Comparison of ENCODE assay signal across 13 mouse cellular contexts in genomic region chr15:85609266-85610004, GRCm38 (mm10). TPM values are rescaled to one million over a fixed set of nuclear protein-coding genes. Genes with fewer than 3 reads are reported as not detected.
DNase-seq lines count a peak whose midpoint lies in the region; ATAC-seq and TF ChIP-seq lines count a peak whose summit lies in the region.
"Had no signal": no experiment of that assay in that cellular context is flagged by ENCODE, and none has a peak within 500 bp of the region (broad histone marks: within the 10 kb centered on the region; RNA-seq: fewer than 3 reads in every experiment).

No protein-coding gene starts in this region.

- no peak for DNase-seq in hindbrain, postnatal 0 days (ENCODE audit: low spot score)
- no peak for DNase-seq in lung, postnatal 0 days (ENCODE audit: low spot score)
- no peak for DNase-seq in lung, adult 2 months
- peak; percentile 42 for DNase-seq in MN1 (ENCODE audit: low spot score)
- peak; percentile 37 for DNase-seq in splenic B cell, adult 2 months (ENCODE audit: low read depth, low spot score)
- no peak for DNase-seq in right cerebral cortex, postnatal 14 days
- DNase-seq: adrenal gland, adult 8-10 months; cerebellum, adult 18-20 months; gastrocnemius, postnatal 10 days had no signal

- TF ChIP-seq CTCF in hindbrain, postnatal 0 days (IDR thresholded peaks at IDR 0.05; ENCODE audit: low read depth), result peak; percentile 38
- TF ChIP-seq CTCF in lung, postnatal 0 days (IDR thresholded peaks at IDR 0.05), result peak; percentile 50
- TF ChIP-seq CTCF in lung, adult 2 months (IDR thresholded peaks at IDR 0.05; ENCODE audit: insufficient read depth, low read length), result no peak

- no peak for ATAC-seq in hindbrain, postnatal 0 days
- no peak for ATAC-seq in hindbrain, embryonic 16.5 days
- no peak for ATAC-seq in lung, postnatal 0 days

- H3K4me3 ChIP-seq in hindbrain, postnatal 0 days (ENCODE audit: low read length), result no peak overlapping the region
- no peak overlapping the region for H3K4me3 ChIP-seq in hindbrain, embryonic 16.5 days (ENCODE audit: low read length)
- no peak overlapping the region for H3K4me3 ChIP-seq in lung, postnatal 0 days (ENCODE audit: low read depth, low read length)
- no peak overlapping the region for H3K4me3 ChIP-seq in lung, adult 2 months (replicated peaks; ENCODE audit: extremely low read depth, low read depth, low read length)
- H3K4me3 ChIP-seq: forebrain, embryonic 10.5 days; heart, embryonic 15.5 days had no signal

- no peak overlapping the region for H3K9ac ChIP-seq in hindbrain, postnatal 0 days (replicated peaks; ENCODE audit: low read length)
- no peak overlapping the region for H3K9ac ChIP-seq in hindbrain, embryonic 16.5 days (ENCODE audit: low read depth, low read length)
- no peak overlapping the region for H3K9ac ChIP-seq in lung, postnatal 0 days (replicated peaks; ENCODE audit: low read depth)
- H3K9ac ChIP-seq: heart, embryonic 15.5 days had no signal

- no peaks in the 10 kb centered on the region for H3K9me3 ChIP-seq in hindbrain, postnatal 0 days (ENCODE audit: low read length)
- H3K9me3 ChIP-seq in hindbrain, embryonic 16.5 days (ENCODE audit: control insufficient read depth, low read length), result no peaks in the 10 kb centered on the region
- H3K9me3 ChIP-seq in lung, postnatal 0 days (ENCODE audit: low read length), result no peaks in the 10 kb centered on the region
- H3K9me3 ChIP-seq: heart, embryonic 15.5 days had no signal

- no peak for TF ChIP-seq EP300 in lung, postnatal 0 days (IDR thresholded peaks at IDR 0.05)

- no peaks in the 10 kb centered on the region for H3K36me3 ChIP-seq in hindbrain, postnatal 0 days (ENCODE audit: insufficient read depth, low read length)
- H3K36me3 ChIP-seq in hindbrain, embryonic 16.5 days (ENCODE audit: control insufficient read depth, insufficient read depth, low read length), result no peaks in the 10 kb centered on the region
- no peaks in the 10 kb centered on the region for H3K36me3 ChIP-seq in lung, postnatal 0 days (ENCODE audit: insufficient read depth, low read length)
- no peaks in the 10 kb centered on the region for H3K36me3 ChIP-seq in splenic B cell, adult 2 months (ENCODE audit: control insufficient read depth, insufficient read depth, low read length, poor library complexity, severe bottlenecking)
- H3K36me3 ChIP-seq: forebrain, embryonic 10.5 days; heart, embryonic 15.5 days had no signal

- H3K27ac ChIP-seq in hindbrain, postnatal 0 days, result no peak overlapping the region
- H3K27ac ChIP-seq in hindbrain, embryonic 16.5 days (ENCODE audit: low read depth, low read length), result no peak overlapping the region
- no peak overlapping the region for H3K27ac ChIP-seq in lung, postnatal 0 days (ENCODE audit: low read length)
- H3K27ac ChIP-seq: forebrain, embryonic 10.5 days; heart, embryonic 15.5 days; macrophage had no signal

- H3K27me3 ChIP-seq in hindbrain, postnatal 0 days (ENCODE audit: insufficient read depth, low read length), result no peaks in the 10 kb centered on the region
- H3K27me3 ChIP-seq in hindbrain, embryonic 16.5 days (replicated peaks; ENCODE audit: control insufficient read depth, insufficient read depth, low read length), result no peaks in the 10 kb centered on the region
- no peaks in the 10 kb centered on the region for H3K27me3 ChIP-seq in lung, postnatal 0 days (replicated peaks; ENCODE audit: insufficient read depth, low read length)
- H3K27me3 ChIP-seq in splenic B cell, adult 2 months (ENCODE audit: control insufficient read depth, insufficient read depth, low read length, poor library complexity, severe bottlenecking), result no peaks in the 10 kb centered on the region; the same call in 1 of the 2 replicates

- no peak overlapping the region for H3K4me2 ChIP-seq in hindbrain, postnatal 0 days (ENCODE audit: low read depth, low read length)
- no peak overlapping the region for H3K4me2 ChIP-seq in hindbrain, embryonic 16.5 days (ENCODE audit: low read length)
- H3K4me2 ChIP-seq in lung, postnatal 0 days (replicated peaks; ENCODE audit: low read depth, low read length), result no peak overlapping the region
- H3K4me2 ChIP-seq: heart, embryonic 15.5 days had no signal

- WGBS in hindbrain, postnatal 0 days, result 83% methylated on average over 5 of the region's 5 CpGs
- WGBS in hindbrain, embryonic 16.5 days, result 76% methylated on average over 5 of the region's 5 CpGs
- WGBS in lung, postnatal 0 days, result 78% methylated on average over 5 of the region's 5 CpGs
- WGBS in lung, adult 2 months, result 89% methylated on average over 5 of the region's 5 CpGs

- peaks cover 23% of the 10 kb centered on the region for H3K4me1 ChIP-seq in hindbrain, postnatal 0 days (ENCODE audit: insufficient read depth, low read length)
- peaks cover 13% of the 10 kb centered on the region for H3K4me1 ChIP-seq in hindbrain, embryonic 16.5 days (ENCODE audit: control insufficient read depth, insufficient read depth, low read depth, low read length)
- peaks cover 35% of the 10 kb centered on the region for H3K4me1 ChIP-seq in lung, postnatal 0 days (ENCODE audit: insufficient read depth, low read depth, low read length)
- H3K4me1 ChIP-seq in lung, adult 2 months (ENCODE audit: control insufficient read depth, insufficient read depth, low read length), result peaks cover 36% of the 10 kb centered on the region

- no peak for TF ChIP-seq POLR2A in lung, adult 2 months (IDR thresholded peaks at IDR 0.05; ENCODE audit: borderline replicate concordance, extremely low read depth, low read depth, low read length)

RNA-seq across cellular contexts. Expression of gene Wnt7b, which starts 27.2 kb away (rescaled TPM):
- 56.6 and 63.1 TPM in 2 replicates for total RNA-seq in hindbrain, postnatal 0 days (2014; rRNA removed)
- 26.0 and 27.2 TPM in 2 replicates for polyA plus RNA-seq in hindbrain, postnatal 0 days (2015; fragmentation: Nextera tagmentation; extraction: Ambion mirVana)
- 26.4 and 35.4 TPM in 2 replicates for polyA plus RNA-seq in hindbrain, embryonic 16.5 days (2015; fragmentation: Nextera tagmentation; extraction: Ambion mirVana)
- polyA plus RNA-seq in lung, postnatal 0 days (2015; fragmentation: Nextera tagmentation; extraction: Ambion mirVana), result 11.3 and 14.9 TPM in 2 replicates
- 7.0 and 13.2 TPM in 2 replicates for polyA plus RNA-seq in lung, adult 2 months (2012; rRNA removed)
- polyA plus RNA-seq: macrophage had no signal

Comparison
In these comparisons a context has a peak if more than half of its experiments do, and no peak if none do; other contexts are left out.
1. DNase-seq: peak in MN1 (single experiment) and splenic B cell, adult 2 months (single experiment); none in hindbrain, postnatal 0 days (single experiment), lung, postnatal 0 days (single experiment), lung, adult 2 months (single experiment) and right cerebral cortex, postnatal 14 days (single experiment).